Mouse (Mus musculus) spleen, adult 2 months (tissue): ENCODE data around the gene Ppp1r12a.

ENCODE experiments used
- CTCF ChIP-seq: fragments of 200-500 bp; IDR thresholded peaks from 2 replicates; pipeline ENCODE4 v1.5.1; 2011; ENCODE audit warnings: mild to moderate bottlenecking, inconsistent platforms; ENCODE audit not compliant: insufficient read depth, insufficient read length, insufficient replicate concordance; ENCODE audit errors: extremely low read depth
- POLR2A ChIP-seq: fragments of 200-500 bp; IDR thresholded peaks from 2 replicates; pipeline ENCODE4 v1.6.1; 2011; ENCODE audit warnings: low read depth, low read length, inconsistent platforms

GRCm38 (mm10) chr10:108287438-108287801 is 125.4 kb downstream of the Ppp1r12a start:
- TF ChIP-seq POLR2A (no peak), CTCF (no peak)
